Mouse (Mus musculus) lung, adult 2 months (tissue): ENCODE results near the gene Tmem259. TPM values are rescaled to one million over a fixed set of nuclear protein-coding genes. Genes with fewer than 3 reads are reported as not detected.

Experiments used
- DNase-seq: peaks from one replicate; pipeline ENCODE4 v3.0.0; 2022
- H3K4me1 ChIP-seq: fragments of 200-500 bp; 2 replicates; pipeline ENCODE4 v1.6.1; 2011; ENCODE audit warnings: low read length; ENCODE audit not compliant: control insufficient read depth, insufficient read depth
- H3K4me3 ChIP-seq: fragments of 200-500 bp; replicated peaks from 2 replicates; pipeline ENCODE3; 2011; ENCODE audit warnings: low read depth, mild to moderate bottlenecking, control low read depth, low read length; ENCODE audit errors: extremely low read depth
- CTCF ChIP-seq: fragments of 200-500 bp; IDR thresholded peaks from 2 replicates; pipeline ENCODE4 v1.5.1; 2011; ENCODE audit warnings: mild to moderate bottlenecking, low read length, control low read depth; ENCODE audit not compliant: insufficient read depth
- POLR2A ChIP-seq: fragments of 200-500 bp; IDR thresholded peaks from 2 replicates; pipeline ENCODE4 v1.6.1; 2011; ENCODE audit warnings: low read depth, mild to moderate bottlenecking, control low read depth, low read length, borderline replicate concordance; ENCODE audit errors: extremely low read depth
- WGBS: fragments of 180-500 bp; shearing (Covaris S2); methylation state at CpG from one replicate; pipeline ENCODE4 v1.1.7; 2018; 5-methylcytosine and 5-hydroxymethylcytosine counted together
- polyA plus RNA-seq: library from polyadenylated mRNA; depleted of rRNA; stranded (reverse); fragments of >200 nt; gene quantifications from 2 replicates; pipeline ENCODE4 v1.2.3, GENCODE M21; 2012

Gene Tmem259
- polyA plus RNA-seq, 1 experiment, result 294 TPM

DNA sequence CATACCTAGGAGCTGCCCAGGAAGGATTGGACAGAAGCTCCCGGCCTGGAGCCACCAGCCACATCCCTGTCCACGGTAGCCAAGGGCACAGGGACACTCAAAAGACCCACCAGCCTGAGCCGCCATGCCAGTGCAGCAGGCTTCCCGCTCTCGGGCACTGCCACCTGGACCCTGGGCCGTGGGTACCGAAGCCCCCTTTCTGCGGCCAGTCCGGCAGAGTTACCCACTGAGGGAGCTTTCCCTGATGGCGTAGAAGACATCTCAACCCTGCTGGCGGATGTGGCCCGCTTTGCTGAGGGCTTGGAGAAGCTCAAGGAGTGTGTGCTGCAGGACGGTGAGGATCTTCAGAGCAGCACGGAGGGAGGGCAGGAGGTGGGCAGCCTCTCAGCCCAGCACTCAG is 33.6 kb upstream of the Tmem259 start:
- H3K4me3 ChIP-seq, result peak overlapping the region; percentile 19
- H3K4me1 ChIP-seq, result peaks cover 17% of the 10 kb centered on the region
- peak; percentile 31 for DNase-seq
- 73% methylated on average over 14 of the region's 14 CpGs for WGBS
- TF ChIP-seq POLR2A, result no peak
- no peak for TF ChIP-seq CTCF

DNA sequence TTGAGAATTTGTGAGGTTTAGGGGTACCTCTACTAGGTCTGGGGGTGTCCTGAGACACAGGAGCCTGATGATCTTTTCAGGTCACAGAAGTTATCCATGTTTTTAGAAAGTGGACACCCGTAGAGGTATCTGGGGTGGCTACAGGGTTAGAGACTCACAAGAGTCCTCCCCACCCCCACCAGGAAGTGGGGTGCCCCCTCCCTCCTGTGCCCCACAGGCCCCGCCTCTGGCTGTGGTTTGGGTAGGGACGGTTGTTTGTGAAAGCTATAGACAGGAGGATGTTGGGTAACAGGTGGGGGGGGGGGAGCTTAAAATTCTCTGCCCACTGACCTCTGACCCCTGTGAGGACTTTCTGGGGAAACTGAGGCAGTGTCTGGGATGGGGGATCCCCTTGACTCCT is 33.2 kb upstream of the Tmem259 start:
- Histone ChIP-seq H3K4me3 (peak overlapping the region; percentile 60), H3K4me1 (peaks cover 17% of the 10 kb centered on the region)
- WGBS, result 28% methylated on average over 3 of the region's 3 CpGs
- peak; percentile 40 for DNase-seq
- TF ChIP-seq POLR2A (no peak), CTCF (no peak)

DNA sequence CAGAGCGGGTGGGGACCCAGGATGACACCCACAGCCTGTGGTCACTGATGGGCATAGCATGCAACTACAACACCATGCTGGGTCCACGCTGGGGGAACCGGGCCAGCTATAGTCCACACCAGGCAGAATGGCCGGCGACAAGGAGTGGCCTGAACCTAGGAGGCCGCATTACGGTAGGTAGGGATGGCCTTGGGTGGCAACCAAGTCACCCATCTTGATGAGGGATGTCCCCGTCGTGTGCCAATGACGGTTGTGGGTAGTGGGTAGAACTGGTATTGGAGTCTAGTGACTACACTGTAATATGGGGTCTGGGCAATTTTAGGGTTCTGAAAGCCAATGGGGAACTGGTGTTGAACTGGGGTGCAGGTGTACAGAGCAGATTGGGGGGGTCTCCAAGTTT is 32.8 kb upstream of the Tmem259 start:
- 77% methylated on average over 10 of the region's 10 CpGs for WGBS
- H3K4me1 ChIP-seq, result peaks cover 17% of the 10 kb centered on the region
- peak overlapping the region; percentile 60 for H3K4me3 ChIP-seq
- no peak for DNase-seq
- TF ChIP-seq POLR2A (no peak), CTCF (no peak)

DNA sequence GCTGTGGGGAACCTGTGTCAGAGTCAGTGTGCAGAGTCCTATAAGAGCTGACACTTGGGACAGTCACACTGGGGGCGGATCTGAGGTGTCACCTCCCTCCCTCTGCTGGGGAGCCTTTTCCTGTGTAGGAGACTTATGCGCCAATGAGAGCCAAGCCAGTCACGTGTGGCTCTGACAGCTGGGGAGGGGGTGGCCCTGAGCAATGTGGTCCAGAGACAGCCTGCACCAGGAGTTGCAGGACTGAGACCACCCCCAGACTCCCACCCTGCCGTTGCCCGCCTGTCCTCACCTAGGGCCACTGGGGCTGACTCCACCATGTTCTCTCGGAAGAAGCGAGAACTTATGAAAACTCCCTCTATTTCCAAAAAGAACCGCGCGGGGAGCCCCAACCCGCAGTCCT is 32.4 kb upstream of the Tmem259 start, which contains the start of gene Arhgap45:
Gene Arhgap45, plus strand, starts transcription at position 143 of the 400 bp plus-strand sequence.
- Histone ChIP-seq H3K4me3 (peak within 1 kb of the TSS; percentile 60), H3K4me1 (peaks cover 17% of the 10 kb centered on the region)
- TF ChIP-seq CTCF, result no peak
- peak; percentile 42; the same call in 1 of the 2 replicates for TF ChIP-seq POLR2A
- DNase-seq, result peak; percentile 56
- 63% methylated on average over 11 of the region's 11 CpGs for WGBS

DNA sequence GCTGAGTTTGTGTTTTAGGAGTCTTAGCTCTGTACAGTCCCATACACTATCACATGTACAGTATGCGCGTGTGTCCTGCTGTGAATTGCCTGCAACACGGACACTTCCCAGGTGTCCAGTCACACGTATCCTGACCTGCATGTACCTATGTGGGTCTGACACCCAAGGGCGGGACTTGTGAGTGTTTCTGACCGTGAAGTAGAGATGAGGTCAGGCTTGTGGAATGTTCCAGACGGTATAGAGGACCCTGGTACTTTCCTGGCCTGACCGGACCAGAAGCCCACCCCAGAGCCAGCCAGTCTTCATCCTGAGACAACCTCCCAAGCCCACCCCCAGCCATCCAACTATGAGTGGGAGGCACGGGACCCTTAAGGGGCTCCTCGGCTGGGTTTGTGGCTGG is 31.5 kb upstream of the Tmem259 start:
- H3K4me3 ChIP-seq, result peak overlapping the region; percentile 47
- peak; percentile 73 for DNase-seq
- WGBS, result 65% methylated on average over 10 of the region's 10 CpGs
- TF ChIP-seq CTCF (no peak), POLR2A (peak; percentile 54; the same call in 1 of the 2 replicates)
- H3K4me1 ChIP-seq, result peaks cover 17% of the 10 kb centered on the region

- TF ChIP-seq CTCF (0 out of 2 replicates have a peak, but pooled peaks have one; percentile 10), POLR2A (no peak)
- DNase-seq, result peak; percentile 63
- Histone ChIP-seq H3K4me3 (no peak overlapping the region), H3K4me1 (peaks cover 17% of the 10 kb centered on the region)
- 52% methylated on average over 28 of the region's 28 CpGs for WGBS
Observed at GRCm38 (mm10) chr10:80014484-80015290, 30.6 kb upstream of the Tmem259 start.

DNA sequence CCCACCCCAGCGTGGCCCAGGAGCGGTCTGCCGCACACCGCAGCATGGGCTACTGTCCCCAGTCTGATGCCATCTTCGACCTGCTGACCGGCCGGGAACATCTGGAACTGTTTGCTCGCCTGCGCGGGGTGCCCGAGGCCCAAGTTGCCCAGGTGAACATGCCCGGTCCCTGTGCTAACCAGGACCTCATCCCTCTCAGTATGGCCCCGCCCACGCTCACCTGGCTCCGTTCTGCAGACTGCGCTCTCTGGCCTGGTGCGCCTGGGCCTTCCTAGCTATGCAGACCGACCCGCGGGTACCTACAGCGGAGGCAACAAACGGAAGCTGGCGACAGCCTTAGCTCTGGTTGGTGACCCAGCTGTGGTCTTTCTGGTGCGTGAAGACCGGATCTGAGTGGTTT is 29.5 kb upstream of the Tmem259 start:
- H3K4me3 ChIP-seq, result no peak overlapping the region
- H3K4me1 ChIP-seq, result peaks cover 9% of the 10 kb centered on the region
- no peak for DNase-seq
- TF ChIP-seq CTCF (no peak), POLR2A (no peak)
- 78% methylated on average over 25 of the region's 25 CpGs for WGBS

GRCm38 (mm10) chr10:80011740-80012139 is 27.6 kb upstream of the Tmem259 start:
- H3K4me1 ChIP-seq, result peaks cover 5% of the 10 kb centered on the region
- DNase-seq, result no peak
- no peak for TF ChIP-seq POLR2A
- no peak for TF ChIP-seq CTCF
- no peak overlapping the region for H3K4me3 ChIP-seq
- 90% methylated on average over 6 of the region's 6 CpGs for WGBS

DNA sequence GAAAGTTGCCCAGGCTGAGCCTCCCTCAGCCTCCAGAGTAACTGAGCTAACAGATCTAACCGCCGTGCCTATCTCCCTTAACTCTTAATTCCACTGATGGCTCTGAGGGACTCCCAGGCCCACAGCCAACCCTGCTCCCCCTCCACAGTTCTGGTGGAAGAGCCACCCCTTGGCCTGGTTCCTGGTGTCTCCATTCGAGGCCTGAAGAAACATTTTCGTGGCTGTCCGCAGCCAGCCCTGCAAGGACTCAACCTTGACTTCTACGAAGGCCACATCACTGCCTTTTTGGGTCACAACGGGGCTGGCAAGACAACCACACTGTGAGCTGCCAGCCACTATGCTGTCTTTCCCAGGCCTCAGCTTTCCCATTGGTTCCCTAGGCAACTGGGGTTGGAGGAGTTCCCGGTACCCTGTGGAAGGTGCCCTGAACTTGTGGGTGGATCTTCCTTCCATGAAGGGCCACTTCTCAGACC is 20.1 kb upstream of the Tmem259 start:
- peaks cover 8% of the 10 kb centered on the region for H3K4me1 ChIP-seq
- no peak for TF ChIP-seq CTCF
- no peak for TF ChIP-seq POLR2A
- no peak for DNase-seq
- H3K4me3 ChIP-seq, result no peak overlapping the region
- 77% methylated on average over 8 of the region's 8 CpGs for WGBS
